Mouse (Mus musculus): Measurements from ENCODE around the gene Cacna2d4.
A peak's percentile ranks its signal among the peaks of the same experiment; 100 is the strongest.

The Cacna2d4 gene

DNA sequence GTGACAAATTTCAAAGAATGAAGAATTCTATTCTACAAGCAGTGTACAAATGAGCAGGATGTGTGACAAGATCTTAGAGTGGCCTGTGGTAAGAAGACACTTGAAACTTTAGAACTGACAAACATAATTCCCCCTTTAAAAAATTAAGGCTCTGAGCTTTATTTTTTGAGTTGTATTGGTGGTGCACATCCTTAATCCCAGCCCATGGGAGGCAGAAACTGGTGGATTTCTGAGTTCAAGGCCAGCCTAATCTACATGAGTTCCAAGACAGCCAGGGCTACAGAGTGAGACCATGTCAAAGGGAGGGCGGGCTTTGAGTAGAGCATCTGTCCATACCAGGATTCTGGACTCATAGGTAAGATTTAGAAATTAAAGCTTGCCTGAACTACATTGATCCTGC lies 150.5 kb downstream of the Cacna2d4 start:
- no peak for DNase-seq (ENCODE audit: low spot score in 2 of 2)

DNA sequence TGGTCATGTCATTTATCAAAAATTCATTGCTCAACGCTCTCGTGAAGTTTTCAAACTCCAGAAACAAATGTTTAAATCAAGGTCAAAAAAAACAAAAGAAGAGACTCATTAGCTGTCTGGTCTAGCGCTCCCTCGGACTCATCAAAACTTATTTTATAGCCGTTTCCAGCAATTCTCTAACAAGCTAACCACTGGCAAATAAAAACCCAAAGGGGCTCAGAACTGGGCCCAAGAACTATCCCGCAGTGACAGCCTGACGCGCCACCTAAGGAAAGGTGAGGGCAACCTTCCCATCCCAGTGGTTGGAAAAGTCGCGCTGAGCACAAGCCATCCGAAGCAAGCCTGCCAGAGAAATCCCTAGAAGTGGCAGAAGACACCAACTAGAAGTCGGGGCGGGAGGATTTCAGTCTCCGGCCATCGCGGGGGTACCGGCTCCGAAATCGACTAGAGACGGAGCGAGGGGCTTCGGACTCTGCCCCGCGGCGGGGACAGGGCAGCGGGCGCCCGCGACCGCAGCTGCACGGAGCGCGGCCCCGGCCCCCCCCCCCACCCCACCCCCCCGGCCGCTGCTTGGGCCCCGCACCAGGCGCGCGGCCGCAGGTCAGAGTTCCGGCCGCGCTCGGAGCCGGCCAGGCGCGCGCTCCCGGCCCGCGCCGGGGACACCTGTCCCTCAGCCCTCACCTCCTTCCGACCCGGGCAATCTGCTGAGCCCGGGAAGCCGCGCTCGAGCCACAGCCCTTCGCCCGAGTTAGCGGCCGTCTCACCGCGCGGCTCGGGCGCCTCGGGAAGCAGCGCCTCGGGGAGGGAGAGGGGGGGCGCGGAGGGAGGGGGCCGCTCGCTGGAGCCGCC lies 151.7 kb downstream of the Cacna2d4 start:
- DNase-seq (ENCODE audit: low spot score in 2 of 2): no peak

- peak; percentile 93 to 95 for DNase-seq (ENCODE audit: low spot score in 2 of 2)
Measured at GRCm38 (mm10) chr6:119388650-119389012, 152.3 kb downstream of the Cacna2d4 start.

DNA sequence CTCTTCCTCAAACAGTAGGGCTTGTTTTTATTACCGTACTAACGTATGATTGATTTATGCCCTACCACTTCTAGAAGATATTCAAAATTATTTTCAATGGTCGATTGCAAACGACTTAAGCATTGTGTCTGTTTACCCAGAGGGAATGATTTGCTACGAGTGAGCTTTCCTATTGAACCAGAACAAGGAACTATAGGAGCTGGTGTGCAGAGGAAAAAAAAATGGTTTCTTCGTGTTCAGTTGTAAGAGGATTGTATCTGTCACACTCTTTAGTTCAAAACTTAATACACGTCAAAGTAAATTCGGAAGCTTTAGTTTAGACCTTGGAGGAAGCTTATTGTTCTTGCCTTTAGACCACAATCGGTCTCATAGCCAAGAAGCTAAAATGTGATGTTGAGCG lies 152.8 kb downstream of the Cacna2d4 start:
- no peak for DNase-seq (ENCODE audit: low spot score in 2 of 2)

DNA sequence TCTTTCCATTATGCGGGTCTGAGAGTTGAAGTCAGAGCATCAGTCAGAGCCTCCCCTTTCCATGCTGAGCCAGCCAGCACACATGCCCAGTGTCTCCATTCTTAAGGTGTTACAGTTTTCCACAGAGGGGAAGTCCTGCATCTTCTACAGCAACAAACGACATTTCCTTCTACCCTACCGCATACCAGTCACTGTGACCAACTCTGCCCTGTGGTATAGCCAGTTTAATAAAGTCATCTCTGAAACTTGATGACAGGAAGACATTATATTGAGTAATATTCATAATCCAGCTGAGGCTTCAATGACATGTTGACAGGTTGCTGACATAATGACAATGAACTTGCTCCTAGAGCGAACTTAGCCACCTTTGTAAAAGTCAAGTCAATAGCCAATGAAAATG lies 154.4 kb downstream of the Cacna2d4 start:
- DNase-seq (ENCODE audit: low spot score in 2 of 2): no peak

GRCm38 (mm10) chr6:119392836-119393235 lies 156.5 kb downstream of the Cacna2d4 start:
- no peak for DNase-seq (ENCODE audit: low spot score in 2 of 2)

- DNase-seq (ENCODE audit: low spot score in 2 of 2): no peak
Measured at GRCm38 (mm10) chr6:119395421-119396308, 159.3 kb downstream of the Cacna2d4 start.

GRCm38 (mm10) chr6:119396309-119396634 lies 159.9 kb downstream of the Cacna2d4 start:
- DNase-seq (ENCODE audit: low spot score in 2 of 2): peak in 1 of 2 experiments; percentile 29

- no peak for DNase-seq (ENCODE audit: low spot score in 2 of 2)
Measured at GRCm38 (mm10) chr6:119399371-119399770, 163.0 kb downstream of the Cacna2d4 start.

- DNase-seq (ENCODE audit: low spot score in 2 of 2): no peak
Measured at GRCm38 (mm10) chr6:119400649-119401048, 164.3 kb downstream of the Cacna2d4 start.

- no peak for DNase-seq (ENCODE audit: low spot score in 2 of 2)
Measured at GRCm38 (mm10) chr6:119401545-119402304, 165.4 kb downstream of the Cacna2d4 start.

Data from left cerebral cortex, adult 9 months (tissue).